Mouse (Mus musculus): ENCODE data around the gene Nolc1.

Nolc1 gene

GRCm38 (mm10) chr19:46041933-46042475 lies 33.7 kb upstream of the Nolc1 start:
- DNase-seq (ENCODE audit: low read depth, low spot score), result peak; percentile 55

DNA sequence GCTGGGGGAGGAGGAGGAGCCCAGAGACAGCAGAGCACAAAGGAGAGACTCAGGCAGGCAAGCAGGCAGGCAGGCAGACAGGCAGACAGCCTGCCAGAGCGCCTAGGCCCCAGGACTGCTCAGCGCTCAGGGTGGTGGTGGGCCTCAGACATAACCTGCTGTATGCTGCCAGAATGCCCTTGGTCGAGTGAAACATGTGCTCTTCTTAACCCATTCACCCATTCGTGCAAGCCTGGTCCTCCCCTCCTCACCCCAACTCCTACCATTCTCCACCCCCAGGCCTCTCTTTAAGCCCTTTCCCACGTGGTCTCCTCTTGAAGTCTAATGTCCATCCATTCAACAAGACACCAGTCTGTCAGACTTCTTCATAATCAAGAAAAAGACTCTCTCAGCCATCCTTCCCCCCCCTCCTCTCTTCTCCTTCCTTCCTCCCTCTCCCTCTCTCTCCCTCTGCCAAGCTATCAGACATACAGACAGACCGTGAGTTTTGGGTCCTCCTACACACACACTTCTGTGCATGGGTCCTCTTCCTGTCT lies 33.1 kb upstream of the Nolc1 start:
- peak; percentile 67 for DNase-seq (ENCODE audit: low read depth, low spot score)

DNA sequence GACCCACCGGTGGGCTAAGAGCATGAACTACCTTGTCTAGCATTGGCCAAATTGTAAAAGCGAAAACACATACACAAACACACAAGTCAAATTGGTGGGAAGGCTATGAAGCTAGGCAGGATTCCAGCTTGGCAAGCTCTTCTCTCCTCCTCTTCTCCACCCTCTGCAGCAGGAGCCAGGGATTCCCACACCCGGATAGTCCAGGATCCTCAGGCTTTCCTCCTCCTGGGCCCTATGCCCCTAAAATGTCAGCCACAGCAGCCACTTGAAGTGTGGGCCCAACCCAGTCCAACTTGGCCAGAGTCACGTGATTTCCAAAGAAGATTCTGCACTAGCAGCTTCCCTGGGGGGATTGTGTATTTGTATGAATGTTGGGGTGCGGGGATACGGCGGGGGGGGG lies 32.3 kb upstream of the Nolc1 start:
- no peak for DNase-seq (ENCODE audit: low read depth, low spot score)

DNA sequence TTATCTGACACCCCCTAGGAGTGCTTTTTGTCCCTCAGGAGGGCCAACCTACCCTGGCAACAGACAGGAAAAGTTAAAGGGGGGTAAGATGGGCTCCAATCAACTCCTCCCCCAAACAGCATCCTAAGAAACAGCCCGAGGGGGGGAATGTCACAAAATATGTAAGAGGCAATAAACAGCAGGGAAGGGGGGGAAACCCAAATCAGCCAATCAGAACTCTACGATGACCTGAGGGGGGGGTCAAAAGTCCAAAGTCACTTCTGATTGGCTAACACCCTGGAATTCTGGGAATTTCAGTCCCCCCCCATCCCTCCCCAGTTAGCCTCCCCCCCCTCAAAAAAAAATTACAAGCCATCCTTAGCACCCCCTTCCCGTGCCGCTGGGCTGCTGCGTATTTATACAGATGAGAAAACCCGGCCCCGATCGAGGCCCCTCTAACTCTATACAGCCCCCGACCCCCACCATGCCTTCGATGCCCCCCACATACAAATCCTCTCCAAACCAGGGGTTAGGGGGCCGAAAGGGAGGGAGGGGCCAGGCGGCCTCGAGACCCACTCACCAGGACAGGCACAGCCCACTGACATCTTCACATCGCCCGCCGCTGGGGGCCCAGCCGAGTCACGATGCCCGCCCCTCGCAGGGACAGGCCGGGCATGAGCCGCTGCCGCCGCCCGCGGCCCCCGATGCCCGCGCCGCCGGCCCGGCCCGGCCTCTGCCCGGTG lies 31.2 kb upstream of the Nolc1 start, which contains the start of gene Pprc1:
TSS of gene Pprc1 (plus strand) at position 616 of the 722 bp plus-strand sequence.
- DNase-seq (ENCODE audit: low read depth, low spot score), result peak; percentile 50

GRCm38 (mm10) chr19:46044993-46045695 lies 30.5 kb upstream of the Nolc1 start, which contains the start of gene Ldb1:
Ldb1 (minus strand) TSS chr19:46045214.
- peak; percentile 91 for DNase-seq (ENCODE audit: low read depth, low spot score)

DNA sequence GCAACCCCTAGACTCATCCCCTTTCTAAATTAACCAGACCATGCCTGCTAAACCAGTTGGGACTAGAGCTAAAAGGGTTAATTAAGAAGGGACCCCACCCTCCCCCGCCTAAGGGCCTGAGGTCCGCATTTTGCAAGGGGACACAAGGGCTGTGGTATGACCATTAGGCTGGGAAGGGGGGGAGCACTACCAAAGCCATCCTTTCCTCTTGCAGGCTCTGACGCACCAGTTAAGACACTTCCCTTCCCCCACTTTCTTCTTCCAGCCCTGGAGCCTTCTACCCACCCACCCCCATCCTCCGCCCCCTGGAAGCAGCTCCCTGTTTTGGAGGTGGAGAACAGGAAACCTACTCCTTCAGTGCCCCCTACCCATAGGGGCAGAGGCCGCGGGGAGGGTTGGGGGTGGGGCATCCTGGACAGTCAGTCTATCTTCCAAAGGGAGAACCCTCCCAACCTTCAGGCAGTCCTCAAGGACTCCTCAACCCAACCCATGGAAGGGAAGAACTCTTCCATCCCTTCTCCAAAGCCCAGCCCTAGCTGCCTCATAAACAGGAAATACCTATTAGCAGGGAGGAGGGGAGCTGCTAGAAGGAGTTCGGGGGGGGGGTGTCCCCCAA lies 29.9 kb upstream of the Nolc1 start:
- peak; percentile 95 for DNase-seq (ENCODE audit: low read depth, low spot score)

GRCm38 (mm10) chr19:46046621-46047025 lies 29.0 kb upstream of the Nolc1 start:
- DNase-seq (ENCODE audit: low read depth, low spot score), result peak; percentile 82

DNA sequence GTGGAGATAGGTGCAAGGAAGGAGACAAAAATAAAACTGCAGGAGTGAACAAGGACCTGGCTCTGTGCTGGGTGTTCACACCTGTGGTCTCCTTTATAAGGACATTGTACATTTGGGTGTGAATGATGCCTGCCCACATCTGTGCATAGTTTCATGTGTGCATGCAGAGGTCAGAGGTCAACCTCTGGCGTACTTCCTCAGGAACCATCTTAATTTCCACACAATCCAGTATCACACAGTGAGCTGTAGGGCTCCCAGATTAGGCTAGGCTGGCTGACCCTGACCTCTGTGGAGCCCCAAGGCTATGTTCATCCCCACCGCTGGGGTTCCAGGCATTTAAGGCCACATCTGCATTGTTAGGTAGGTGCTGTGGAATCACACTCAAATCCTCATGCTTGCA lies 28.2 kb upstream of the Nolc1 start:
- peak; percentile 74 for DNase-seq (ENCODE audit: low read depth, low spot score)

- peak; percentile 90 for DNase-seq (ENCODE audit: low read depth, low spot score)
Observed at GRCm38 (mm10) chr19:46049129-46049528, 26.5 kb upstream of the Nolc1 start.

- no peak for DNase-seq (ENCODE audit: low read depth, low spot score)
Observed at GRCm38 (mm10) chr19:46050462-46050861, 25.2 kb upstream of the Nolc1 start.

DNA sequence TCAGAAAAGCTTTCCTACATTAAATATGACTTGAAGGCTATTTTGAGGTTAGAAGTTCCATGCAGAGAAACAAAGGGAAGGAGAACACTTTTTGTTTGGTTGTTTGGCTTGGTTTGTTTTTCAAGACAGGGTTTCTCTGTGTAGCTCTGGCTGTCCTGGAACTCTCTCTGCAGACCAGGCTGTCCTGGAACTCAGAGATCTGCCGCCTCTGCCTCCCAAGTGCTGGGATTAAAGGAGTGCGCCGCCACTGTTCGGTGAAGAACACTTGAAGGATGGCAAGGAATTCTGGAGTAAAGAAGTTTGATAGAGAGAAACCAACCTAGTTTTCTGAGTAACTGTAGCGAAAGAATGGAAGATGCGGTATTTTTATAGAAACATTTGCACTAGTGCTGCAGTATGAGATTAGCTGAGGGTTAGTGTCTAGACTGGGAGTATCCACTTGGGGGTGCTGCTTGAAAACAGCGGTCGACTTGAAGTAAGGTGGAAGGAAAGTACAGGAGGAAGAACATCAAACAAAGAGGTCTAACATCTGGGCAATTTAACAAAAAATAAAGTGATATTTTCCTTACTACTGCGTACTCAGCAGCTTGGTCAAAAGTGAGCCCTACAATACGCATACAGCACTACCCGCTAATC lies 19.8 kb upstream of the Nolc1 start:
- DNase-seq (ENCODE audit: low read depth, low spot score), result no peak

DNA sequence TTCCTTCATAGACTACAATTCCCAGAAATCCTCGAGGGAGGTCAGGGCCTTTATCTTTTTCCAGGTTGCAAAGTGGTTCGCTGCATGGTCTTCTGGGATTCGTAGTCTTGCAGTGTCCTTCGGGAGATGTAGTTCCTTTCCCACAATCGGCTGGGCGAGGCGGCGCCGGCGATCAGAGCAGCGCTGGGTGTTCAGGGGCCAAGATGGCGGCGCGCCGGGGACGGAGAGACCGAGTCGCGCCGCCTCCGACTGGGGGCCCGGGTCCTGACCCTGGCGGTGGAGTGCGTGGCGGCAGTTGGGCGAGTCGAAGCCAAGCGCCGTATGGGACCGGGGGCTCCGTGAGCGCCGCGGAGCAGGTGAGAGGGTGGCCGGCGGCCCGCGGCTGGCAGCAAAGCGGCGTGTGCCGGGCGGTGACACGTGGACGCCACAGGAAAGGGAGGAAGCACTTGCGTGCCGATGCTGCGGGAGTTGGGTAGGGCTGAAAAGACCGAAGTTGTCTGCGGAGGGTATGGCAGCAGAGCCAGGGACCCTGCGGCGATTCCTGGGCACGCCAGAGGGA lies 19.2 kb upstream of the Nolc1 start:
- peak; percentile 99 for DNase-seq (ENCODE audit: low read depth, low spot score)

DNA sequence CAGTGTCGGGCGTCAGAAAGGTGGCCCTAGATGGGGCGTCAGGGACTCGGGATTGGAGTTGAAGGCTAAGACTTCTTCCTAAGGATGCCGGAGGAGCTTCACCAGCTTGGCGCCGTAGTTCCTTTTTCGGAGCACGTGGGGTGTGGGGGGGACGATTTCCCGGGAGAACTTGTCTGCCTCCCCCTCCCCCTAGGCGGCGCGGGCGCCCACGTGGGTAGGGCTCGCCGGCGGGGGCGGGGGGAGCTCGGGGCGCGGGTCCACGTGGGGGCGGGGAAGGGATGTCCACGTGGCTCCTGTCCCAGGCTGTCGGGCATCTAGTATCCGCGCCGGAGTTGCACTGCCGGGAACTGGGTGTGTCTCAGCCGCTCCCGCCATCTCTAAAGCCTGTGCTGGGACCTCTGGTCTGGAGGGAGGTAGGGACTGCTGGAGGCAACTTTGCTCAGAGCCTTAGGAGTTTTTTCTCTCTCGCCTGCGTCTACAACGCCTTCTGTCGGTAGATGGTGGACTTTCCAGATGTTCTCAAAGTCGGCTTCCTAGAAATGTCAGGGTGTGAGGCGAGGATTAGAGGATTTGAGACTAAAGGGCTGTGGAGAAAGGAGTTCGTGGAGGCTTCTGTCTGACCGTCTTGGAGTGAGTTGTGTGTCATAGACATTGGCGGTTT lies 18.6 kb upstream of the Nolc1 start:
- peak; percentile 92 for DNase-seq (ENCODE audit: low read depth, low spot score)

GRCm38 (mm10) chr19:46058466-46058865 lies 17.2 kb upstream of the Nolc1 start:
- DNase-seq (ENCODE audit: low read depth, low spot score), result peak; percentile 74

- DNase-seq (ENCODE audit: low read depth, low spot score), result no peak
Observed at GRCm38 (mm10) chr19:46060845-46061244, 14.8 kb upstream of the Nolc1 start.

GRCm38 (mm10) chr19:46068054-46068453 lies 7.6 kb upstream of the Nolc1 start:
- peak; percentile 74 for DNase-seq (ENCODE audit: low read depth, low spot score)

- DNase-seq (ENCODE audit: low read depth, low spot score), result peak; percentile 86
Observed at GRCm38 (mm10) chr19:46073285-46073684, 2.4 kb upstream of the Nolc1 start.

DNA sequence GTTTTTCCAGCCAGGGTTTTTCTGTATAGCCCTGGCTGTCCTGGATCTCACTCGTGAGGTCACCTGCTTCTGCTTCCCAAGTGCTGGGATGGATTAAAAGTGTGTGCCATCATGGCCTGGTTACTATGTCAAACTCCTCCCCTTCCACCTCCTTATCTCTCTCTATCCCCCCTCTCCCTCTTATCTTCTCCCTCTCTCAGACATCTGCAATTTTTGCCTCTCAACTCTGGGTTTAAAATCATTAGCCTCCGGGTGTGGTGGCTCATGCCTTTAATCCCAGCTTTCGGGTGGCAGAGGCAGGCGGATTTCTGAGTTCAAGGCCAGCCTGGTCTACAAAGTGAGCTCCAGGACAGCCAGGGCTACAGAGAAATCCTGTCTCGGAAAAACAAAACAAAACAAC lies 1.4 kb upstream of the Nolc1 start:
- no peak for DNase-seq (ENCODE audit: low read depth, low spot score)

DNA sequence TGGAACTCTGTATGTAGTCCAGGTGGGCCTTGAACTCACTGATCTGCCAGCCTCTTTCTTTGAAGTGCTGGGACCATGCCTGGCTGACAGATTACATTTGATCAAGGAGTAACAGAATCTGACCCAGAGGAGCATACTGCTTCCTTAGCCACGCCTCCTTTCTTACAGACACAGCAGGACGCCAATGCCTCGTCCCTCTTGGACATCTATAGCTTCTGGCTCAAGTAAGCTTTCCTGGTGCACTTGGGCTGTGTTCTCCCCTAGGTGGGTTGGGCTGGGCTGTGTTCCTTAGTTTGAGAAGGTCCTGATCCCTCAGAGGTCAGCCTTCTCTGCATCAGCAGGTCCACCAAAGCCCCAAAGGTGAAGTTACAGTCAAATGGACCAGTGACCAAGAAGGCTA lies 2.9 kb downstream of the Nolc1 start:
- peak; percentile 58 for DNase-seq (ENCODE audit: low read depth, low spot score)

DNA sequence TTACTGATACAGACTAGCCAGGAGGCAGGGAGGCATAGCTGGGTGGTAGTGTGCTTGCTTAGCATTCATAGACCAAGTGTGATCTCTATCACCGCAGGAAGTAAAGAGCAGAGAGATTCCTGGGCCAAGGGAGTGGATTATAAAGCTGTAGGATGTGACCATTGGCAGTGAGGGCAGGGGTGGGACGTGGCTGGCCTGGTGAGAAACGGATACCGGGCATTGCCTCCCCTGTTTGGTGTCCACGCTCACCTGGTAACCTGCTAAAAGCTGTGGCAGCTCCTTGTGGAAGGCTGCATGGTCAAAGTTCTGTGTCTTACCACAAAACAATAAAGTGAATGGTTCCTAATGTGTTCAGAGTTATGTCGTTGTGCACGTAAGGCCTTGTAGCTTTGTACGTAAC lies 9.5 kb downstream of the Nolc1 start:
- no peak for DNase-seq (ENCODE audit: low read depth, low spot score)

DNA sequence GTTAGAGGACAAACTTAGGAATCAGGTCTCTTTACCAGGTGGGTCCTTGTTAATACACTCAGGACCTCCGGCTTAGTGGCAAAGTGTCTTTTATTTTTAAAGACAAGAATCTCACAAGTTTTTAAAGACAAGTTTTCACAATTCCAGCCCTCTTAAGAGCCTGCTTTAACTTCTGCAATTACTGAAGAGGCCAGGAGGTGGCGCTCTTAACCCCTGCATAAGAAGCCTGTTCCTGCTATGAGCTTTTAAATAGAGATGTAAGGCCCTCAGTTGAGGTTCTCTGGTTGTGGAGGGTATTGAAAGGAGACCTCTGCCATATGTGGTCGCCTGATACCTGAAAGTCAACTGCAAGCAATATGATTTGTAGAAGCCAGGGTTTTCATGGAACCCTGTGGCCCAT lies 10.7 kb downstream of the Nolc1 start:
- peak; percentile 88 for DNase-seq (ENCODE audit: low read depth, low spot score)

Measured in R1 (cell line).